Mouse (Mus musculus) kidney, embryonic 15.5 days (tissue): ENCODE data around the gene Cep152. TPM values are rescaled to one million over a fixed set of nuclear protein-coding genes. Genes with fewer than 3 reads are reported as not detected.

Experiments
- ATAC-seq: fragments of 200-750 bp; cut with Nextera tagmentation; replicated peaks from 2 replicates; pipeline ENCODE4 v1.8.0; 2017; ENCODE audit warnings: moderate TSS enrichment; ENCODE audit not compliant: low FRiP score
- H3K27ac ChIP-seq: fragments of 300-500 bp; sonication (generic); 2 replicates; pipeline ENCODE4 v1.5.1; 2015; ENCODE audit warnings: mild to moderate bottlenecking, inconsistent platforms
- H3K27me3 ChIP-seq: fragments of 300-500 bp; sonication (generic); 2 replicates; pipeline ENCODE4 v1.6.1; 2015; ENCODE audit warnings: inconsistent platforms
- H3K36me3 ChIP-seq: fragments of 300-500 bp; sonication (generic); 2 replicates; pipeline ENCODE4 v1.6.1; 2015; ENCODE audit warnings: inconsistent platforms
- H3K4me1 ChIP-seq: fragments of 300-500 bp; sonication (generic); 2 replicates; pipeline ENCODE4 v1.6.1; 2015; ENCODE audit warnings: inconsistent platforms
- H3K4me2 ChIP-seq: fragments of 300-500 bp; sonication (generic); 2 replicates; pipeline ENCODE4 v1.6.1; 2015; ENCODE audit warnings: moderate library complexity, mild to moderate bottlenecking, inconsistent platforms
- H3K4me3 ChIP-seq: fragments of 300-500 bp; sonication (generic); replicated peaks from 2 replicates; pipeline ENCODE4 v1.5.1; 2015; ENCODE audit warnings: mild to moderate bottlenecking, inconsistent platforms
- H3K9ac ChIP-seq: fragments of 300-500 bp; sonication (generic); 2 replicates; pipeline ENCODE4 v1.6.1; 2015; ENCODE audit warnings: mild to moderate bottlenecking, inconsistent platforms
- H3K9me3 ChIP-seq: fragments of 300-500 bp; sonication (generic); replicated peaks from 2 replicates; pipeline ENCODE4 v1.6.1; 2016; ENCODE audit warnings: inconsistent platforms
- WGBS: fragments of 180-500 bp; shearing (Covaris S2); methylation state at CpG from one replicate; pipeline ENCODE4 v1.1.7; 2015; ENCODE audit warnings: mixed read lengths; 5-methylcytosine and 5-hydroxymethylcytosine counted together
- polyA plus RNA-seq: library from polyadenylated mRNA; unstranded; fragments of >200 nt; fragmentation: Nextera tagmentation; extraction: Ambion mirVana; gene quantifications from 2 replicates; pipeline ENCODE4 v1.2.1, GENCODE M21; 2015

Gene Cep152
- polyA plus RNA-seq, 1 experiment from 2014 or later, result 8.1 TPM

- WGBS, result 93% methylated on average over 12 of the region's 12 CpGs
- H3K4me3 ChIP-seq, result no peak overlapping the region
- H3K9me3 ChIP-seq, result no peaks in the 10 kb centered on the region
- ATAC-seq, result no peak
- H3K36me3 ChIP-seq, result peaks cover 79% of the 10 kb centered on the region
- no peak overlapping the region for H3K9ac ChIP-seq
- H3K4me1 ChIP-seq, result no peaks in the 10 kb centered on the region
- H3K27me3 ChIP-seq, result no peaks in the 10 kb centered on the region
- H3K4me2 ChIP-seq, result no peak overlapping the region
- no peak overlapping the region for H3K27ac ChIP-seq
Observed at GRCm38 (mm10) chr2:125589287-125589686, 35.6 kb downstream of the Cep152 start.

- H3K9me3 ChIP-seq, result no peaks in the 10 kb centered on the region
- no peak overlapping the region for H3K27ac ChIP-seq
- H3K4me1 ChIP-seq, result no peaks in the 10 kb centered on the region
- WGBS, result 82% methylated on average over 5 of the region's 5 CpGs
- no peak overlapping the region for H3K4me3 ChIP-seq
- H3K27me3 ChIP-seq, result no peaks in the 10 kb centered on the region
- no peak overlapping the region for H3K9ac ChIP-seq
- ATAC-seq, result no peak
- no peak overlapping the region for H3K4me2 ChIP-seq
- peaks cover 85% of the 10 kb centered on the region for H3K36me3 ChIP-seq
Observed at GRCm38 (mm10) chr2:125581081-125581480, 43.8 kb downstream of the Cep152 start.

GRCm38 (mm10) chr2:125577670-125578069 is 47.2 kb downstream of the Cep152 start:
- no peaks in the 10 kb centered on the region for H3K4me1 ChIP-seq
- 73% methylated on average over 4 of the region's 4 CpGs for WGBS
- no peaks in the 10 kb centered on the region for H3K9me3 ChIP-seq
- no peak overlapping the region for H3K9ac ChIP-seq
- ATAC-seq, result no peak
- no peak overlapping the region for H3K4me2 ChIP-seq
- H3K36me3 ChIP-seq, result peaks cover 84% of the 10 kb centered on the region
- H3K27ac ChIP-seq, result no peak overlapping the region
- no peak overlapping the region for H3K4me3 ChIP-seq
- no peaks in the 10 kb centered on the region for H3K27me3 ChIP-seq

GRCm38 (mm10) chr2:125576498-125576897 is 48.4 kb downstream of the Cep152 start:
- H3K4me1 ChIP-seq, result no peaks in the 10 kb centered on the region
- H3K9me3 ChIP-seq, result no peaks in the 10 kb centered on the region
- H3K4me2 ChIP-seq, result no peak overlapping the region
- no peaks in the 10 kb centered on the region for H3K27me3 ChIP-seq
- ATAC-seq, result no peak
- H3K27ac ChIP-seq, result no peak overlapping the region
- peaks cover 82% of the 10 kb centered on the region for H3K36me3 ChIP-seq
- no peak overlapping the region for H3K4me3 ChIP-seq
- 93% methylated on average over 8 of the region's 8 CpGs for WGBS
- H3K9ac ChIP-seq, result no peak overlapping the region

GRCm38 (mm10) chr2:125575766-125576165 is 49.1 kb downstream of the Cep152 start:
- peaks cover 82% of the 10 kb centered on the region for H3K36me3 ChIP-seq
- no peaks in the 10 kb centered on the region for H3K9me3 ChIP-seq
- no peaks in the 10 kb centered on the region for H3K4me1 ChIP-seq
- no peak for ATAC-seq
- no peaks in the 10 kb centered on the region for H3K27me3 ChIP-seq
- no peak overlapping the region for H3K4me2 ChIP-seq
- H3K4me3 ChIP-seq, result no peak overlapping the region
- no peak overlapping the region for H3K9ac ChIP-seq
- 92% methylated on average over 3 of the region's 3 CpGs for WGBS
- H3K27ac ChIP-seq, result no peak overlapping the region

- Histone ChIP-seq H3K9ac (no peak overlapping the region), H3K9me3 (no peaks in the 10 kb centered on the region), H3K4me2 (no peak overlapping the region), H3K36me3 (peaks cover 56% of the 10 kb centered on the region), H3K27me3 (no peaks in the 10 kb centered on the region), H3K27ac (no peak overlapping the region), H3K4me1 (no peaks in the 10 kb centered on the region), H3K4me3 (no peak overlapping the region)
- 92% methylated on average over 11 of the region's 11 CpGs for WGBS
- ATAC-seq, result no peak
Observed at GRCm38 (mm10) chr2:125563884-125564283, 61.0 kb downstream of the Cep152 start.

GRCm38 (mm10) chr2:125562407-125562806 is 62.5 kb downstream of the Cep152 start:
- no peak overlapping the region for H3K4me3 ChIP-seq
- no peak overlapping the region for H3K4me2 ChIP-seq
- ATAC-seq, result no peak
- H3K27me3 ChIP-seq, result no peaks in the 10 kb centered on the region
- H3K4me1 ChIP-seq, result no peaks in the 10 kb centered on the region
- 94% methylated on average over 8 of the region's 8 CpGs for WGBS
- H3K9me3 ChIP-seq, result no peaks in the 10 kb centered on the region
- H3K27ac ChIP-seq, result no peak overlapping the region
- H3K36me3 ChIP-seq, result peaks cover 41% of the 10 kb centered on the region
- no peak overlapping the region for H3K9ac ChIP-seq

- Histone ChIP-seq H3K9ac (no peak overlapping the region), H3K27ac (no peak overlapping the region), H3K9me3 (no peaks in the 10 kb centered on the region), H3K36me3 (peaks cover 20% of the 10 kb centered on the region), H3K4me2 (no peak overlapping the region), H3K4me1 (no peaks in the 10 kb centered on the region), H3K27me3 (no peaks in the 10 kb centered on the region), H3K4me3 (no peak overlapping the region)
- 93% methylated on average over 6 of the region's 6 CpGs for WGBS
- 0 out of 2 replicates have a peak, but pooled peaks have one; percentile 15 for ATAC-seq
Observed at GRCm38 (mm10) chr2:125560037-125560436, 64.9 kb downstream of the Cep152 start.

- Histone ChIP-seq H3K27ac (no peak overlapping the region), H3K9me3 (no peaks in the 10 kb centered on the region), H3K4me1 (no peaks in the 10 kb centered on the region), H3K36me3 (peaks cover 10% of the 10 kb centered on the region), H3K4me2 (no peak overlapping the region), H3K4me3 (no peak overlapping the region), H3K9ac (no peak overlapping the region), H3K27me3 (no peaks in the 10 kb centered on the region)
- 84% methylated on average over 19 of the region's 19 CpGs for WGBS
- ATAC-seq, result no peak
Observed at GRCm38 (mm10) chr2:125558634-125559589, 66.0 kb downstream of the Cep152 start.

- H3K27ac ChIP-seq, result no peak overlapping the region
- no peak overlapping the region for H3K4me2 ChIP-seq
- ATAC-seq, result no peak
Observed at GRCm38 (mm10) chr2:125555830-125556229, 69.1 kb downstream of the Cep152 start.

GRCm38 (mm10) chr2:125548806-125549578 is 75.9 kb downstream of the Cep152 start:
- Histone ChIP-seq H3K4me3 (no peak overlapping the region), H3K9ac (no peak overlapping the region), H3K27ac (no peak overlapping the region), H3K9me3 (no peaks in the 10 kb centered on the region), H3K4me1 (no peaks in the 10 kb centered on the region), H3K36me3 (no peaks in the 10 kb centered on the region), H3K27me3 (no peaks in the 10 kb centered on the region), H3K4me2 (no peak overlapping the region)
- no peak for ATAC-seq
- 74% methylated on average over 1 of the region's 1 CpGs for WGBS

More at GRCm38 (mm10) chr2:125555830-125556229, 69.1 kb downstream of the Cep152 start:
- Histone ChIP-seq H3K9ac (no peak overlapping the region), H3K4me1 (no peaks in the 10 kb centered on the region), H3K9me3 (no peaks in the 10 kb centered on the region), H3K36me3 (no peaks in the 10 kb centered on the region), H3K27me3 (no peaks in the 10 kb centered on the region), H3K4me3 (no peak overlapping the region)
- 70% methylated on average over 6 of the region's 6 CpGs for WGBS

GRCm38 (mm10) chr2:125544986-125545385 is 79.9 kb downstream of the Cep152 start:
- no peak for ATAC-seq
- Histone ChIP-seq H3K9ac (no peak overlapping the region), H3K36me3 (no peaks in the 10 kb centered on the region), H3K4me1 (no peaks in the 10 kb centered on the region), H3K4me2 (no peak overlapping the region), H3K4me3 (no peak overlapping the region), H3K27me3 (no peaks in the 10 kb centered on the region), H3K27ac (no peak overlapping the region), H3K9me3 (no peaks in the 10 kb centered on the region)
- WGBS, result 64% methylated on average over 3 of the region's 3 CpGs
